Mouse (Mus musculus) lung, embryonic 16.5 days (tissue): ENCODE measurements at regions not wholly inside any gene's neighbourhood (a gene's known extent, or its start where the extent isn't known, plus 50 kb on each side); places are given as distances from the start of the nearest gene placed in this dataset.

Experiments used
- ATAC-seq: fragments of 200-750 bp; cut with Nextera tagmentation; 2 replicates; pipeline ENCODE4 v1.8.0; 2017; ENCODE audit warnings: low read depth, mild to moderate bottlenecking, moderate library complexity
- H3K27ac ChIP-seq: fragments of 300-500 bp; sonication (generic); 2 replicates; pipeline ENCODE4 v1.5.1; 2014; ENCODE audit warnings: mild to moderate bottlenecking, control low read depth, low read length
- H3K27me3 ChIP-seq: fragments of 300-500 bp; sonication (generic); 2 replicates; pipeline ENCODE4 v1.6.1; 2014; ENCODE audit warnings: low read depth, low read length, mixed read lengths; ENCODE audit not compliant: control insufficient read depth, insufficient read depth
- H3K36me3 ChIP-seq: fragments of 300-500 bp; sonication (generic); 2 replicates; pipeline ENCODE4 v1.6.1; 2014; ENCODE audit warnings: low read length; ENCODE audit not compliant: control insufficient read depth, insufficient read depth
- H3K4me1 ChIP-seq: fragments of 300-500 bp; sonication (generic); replicated peaks from 2 replicates; pipeline ENCODE4 v1.6.1; 2014; ENCODE audit warnings: low read length, mixed read lengths; ENCODE audit not compliant: control insufficient read depth, insufficient read depth
- H3K4me2 ChIP-seq: fragments of 300-500 bp; sonication (generic); 2 replicates; pipeline ENCODE4 v1.6.1; 2014; ENCODE audit warnings: low read depth, low read length, control low read depth
- H3K4me3 ChIP-seq: fragments of 300-500 bp; sonication (generic); 2 replicates; pipeline ENCODE4 v1.5.1; 2014; ENCODE audit warnings: mild to moderate bottlenecking, low read length, control low read depth
- H3K9ac ChIP-seq: fragments of 300-500 bp; sonication (generic); 2 replicates; pipeline ENCODE4 v1.6.1; 2014; ENCODE audit warnings: low read length, control low read depth
- H3K9me3 ChIP-seq: fragments of 300-500 bp; sonication (generic); 2 replicates; pipeline ENCODE4 v1.6.1; 2016; ENCODE audit warnings: low read length; ENCODE audit not compliant: control insufficient read depth
- WGBS: fragments of 180-500 bp; shearing (Covaris S2); extraction: QIAGEN DNeasy Blood & Tissue Kit; methylation state at CpG from one replicate; pipeline ENCODE4 v1.1.7; 2014; 5-methylcytosine and 5-hydroxymethylcytosine counted together

GRCm38 (mm10) chr2:83396307-83396706 lies 247.9 kb upstream of the Zc3h15 start:
- H3K9me3 ChIP-seq = no peaks in the 10 kb centered on the region
- WGBS = 47% methylated on average over 1 of the region's 1 CpGs
- no peak overlapping the region for H3K9ac ChIP-seq
- no peaks in the 10 kb centered on the region for H3K36me3 ChIP-seq
- no peak overlapping the region for H3K4me3 ChIP-seq
- H3K4me1 ChIP-seq = no peaks in the 10 kb centered on the region
- no peaks in the 10 kb centered on the region for H3K27me3 ChIP-seq
- no peak overlapping the region for H3K4me2 ChIP-seq
- no peak overlapping the region for H3K27ac ChIP-seq
- ATAC-seq = no peak

- H3K9me3 ChIP-seq = no peaks in the 10 kb centered on the region
- H3K4me3 ChIP-seq = no peak overlapping the region
- no peaks in the 10 kb centered on the region for H3K27me3 ChIP-seq
- no peak overlapping the region for H3K4me2 ChIP-seq
- ATAC-seq = no peak
- H3K27ac ChIP-seq = no peak overlapping the region
- no peaks in the 10 kb centered on the region for H3K36me3 ChIP-seq
- 70% methylated on average over 2 of the region's 2 CpGs for WGBS
- H3K4me1 ChIP-seq = no peaks in the 10 kb centered on the region
- H3K9ac ChIP-seq = no peak overlapping the region
Observed at GRCm38 (mm10) chr2:83396820-83397609, 247.2 kb upstream of the Zc3h15 start.

- ATAC-seq = peak; percentile 64
- H3K4me3 ChIP-seq = no peak overlapping the region
- H3K4me2 ChIP-seq = no peak overlapping the region
- no peak overlapping the region for H3K9ac ChIP-seq
- no peak overlapping the region for H3K27ac ChIP-seq
- H3K9me3 ChIP-seq = no peaks in the 10 kb centered on the region
- no peaks in the 10 kb centered on the region for H3K4me1 ChIP-seq
- H3K27me3 ChIP-seq = no peaks in the 10 kb centered on the region
- WGBS = 38% methylated on average over 5 of the region's 5 CpGs
- H3K36me3 ChIP-seq = no peaks in the 10 kb centered on the region
Observed at GRCm38 (mm10) chr2:83442739-83443138, 201.5 kb upstream of the Zc3h15 start.

- Histone ChIP-seq H3K9me3 (no peaks in the 10 kb centered on the region), H3K27me3 (no peaks in the 10 kb centered on the region), H3K9ac (no peak overlapping the region), H3K27ac (no peak overlapping the region), H3K36me3 (no peaks in the 10 kb centered on the region), H3K4me1 (no peaks in the 10 kb centered on the region), H3K4me2 (no peak overlapping the region), H3K4me3 (no peak overlapping the region)
- ATAC-seq = no peak
- WGBS = 87% methylated on average over 4 of the region's 4 CpGs
Observed at GRCm38 (mm10) chr2:83451378-83451777, 192.9 kb upstream of the Zc3h15 start.
